Mouse (Mus musculus) heart, adult 2 months (tissue): ENCODE results near the gene Parm1.

Experiments
- CTCF ChIP-seq: fragments of 200-600 bp; IDR thresholded peaks from 2 replicates; pipeline ENCODE4 v1.8.1; 2022; ENCODE audit warnings: antibody characterized with exemption, mild to moderate bottlenecking, moderate library complexity
- EP300 ChIP-seq: fragments of 200-500 bp; IDR thresholded peaks from 2 replicates; pipeline ENCODE4 v1.6.1; 2011; ENCODE audit warnings: low read depth, low read length, control low read depth; ENCODE audit not compliant: insufficient read depth

DNA sequence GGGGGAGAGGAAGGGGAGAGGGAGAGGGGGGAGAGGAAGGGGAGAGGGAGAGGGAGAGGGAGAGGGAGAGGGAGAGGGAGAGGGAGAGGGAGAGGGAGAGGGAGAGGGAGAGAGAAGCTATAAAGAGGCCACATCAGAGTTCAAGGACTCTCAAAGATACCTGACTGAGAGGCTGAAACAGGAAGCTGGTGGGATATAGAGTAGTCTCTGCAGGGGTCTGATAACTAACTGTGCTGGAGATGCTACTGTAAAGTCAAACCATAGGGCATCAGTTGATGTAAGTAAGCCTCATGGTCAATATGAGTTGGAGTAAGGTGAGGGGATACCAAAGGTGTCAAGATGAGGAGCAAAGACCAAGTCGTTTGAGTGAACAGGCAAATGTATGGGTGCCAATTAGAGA lies 37.3 kb upstream of the Parm1 start:
- TF ChIP-seq CTCF (no peak), EP300 (no peak)
